Mouse (Mus musculus): ENCODE measurements around the gene Fam71b. TPM values are rescaled to one million over a fixed set of nuclear protein-coding genes. Genes with fewer than 3 reads are reported as not detected.

Fam71b gene
- polyA plus RNA-seq, 1 experiment from 2014 or later = 0.18 TPM

GRCm38 (mm10) chr11:46377819-46378782, 18.3 kb upstream of the Fam71b start:
- no peaks in the 10 kb centered on the region for H3K36me3 ChIP-seq (ENCODE audit: control insufficient read depth, insufficient read depth)
- H3K9ac ChIP-seq (ENCODE audit: low read length) = no peak overlapping the region
- no peak for ATAC-seq (replicated peaks; ENCODE audit: extremely low read depth, insufficient read depth, low FRiP score)
- no peaks in the 10 kb centered on the region for H3K9me3 ChIP-seq (replicated peaks; ENCODE audit: control insufficient read depth, low read length)
- H3K4me2 ChIP-seq (ENCODE audit: low read depth, low read length) = no peak overlapping the region
- H3K4me1 ChIP-seq (ENCODE audit: control insufficient read depth, insufficient read depth, low read length) = no peaks in the 10 kb centered on the region
- no peaks in the 10 kb centered on the region for H3K27me3 ChIP-seq (ENCODE audit: control insufficient read depth, insufficient read depth, low read length)
- no peak overlapping the region for H3K27ac ChIP-seq (ENCODE audit: low read length)
- WGBS = 78% methylated on average over 8 of the region's 8 CpGs
- H3K4me3 ChIP-seq (ENCODE audit: low read length) = no peak overlapping the region

GRCm38 (mm10) chr11:46380097-46380675, 16.2 kb upstream of the Fam71b start:
- Histone ChIP-seq H3K4me3 (ENCODE audit: low read length) (no peak overlapping the region), H3K4me2 (ENCODE audit: low read depth, low read length) (no peak overlapping the region), H3K9ac (ENCODE audit: low read length) (no peak overlapping the region), H3K27ac (ENCODE audit: low read length) (no peak overlapping the region; the same call in 1 of the 2 replicates), H3K4me1 (ENCODE audit: control insufficient read depth, insufficient read depth, low read length) (no peaks in the 10 kb centered on the region), H3K9me3 (replicated peaks; ENCODE audit: control insufficient read depth, low read length) (no peaks in the 10 kb centered on the region), H3K36me3 (ENCODE audit: control insufficient read depth, insufficient read depth) (no peaks in the 10 kb centered on the region), H3K27me3 (ENCODE audit: control insufficient read depth, insufficient read depth, low read length) (no peaks in the 10 kb centered on the region)
- WGBS = 83% methylated on average over 7 of the region's 7 CpGs
- peak; percentile 41; the same call in 1 of the 2 replicates for ATAC-seq (replicated peaks; ENCODE audit: extremely low read depth, insufficient read depth, low FRiP score)

DNA sequence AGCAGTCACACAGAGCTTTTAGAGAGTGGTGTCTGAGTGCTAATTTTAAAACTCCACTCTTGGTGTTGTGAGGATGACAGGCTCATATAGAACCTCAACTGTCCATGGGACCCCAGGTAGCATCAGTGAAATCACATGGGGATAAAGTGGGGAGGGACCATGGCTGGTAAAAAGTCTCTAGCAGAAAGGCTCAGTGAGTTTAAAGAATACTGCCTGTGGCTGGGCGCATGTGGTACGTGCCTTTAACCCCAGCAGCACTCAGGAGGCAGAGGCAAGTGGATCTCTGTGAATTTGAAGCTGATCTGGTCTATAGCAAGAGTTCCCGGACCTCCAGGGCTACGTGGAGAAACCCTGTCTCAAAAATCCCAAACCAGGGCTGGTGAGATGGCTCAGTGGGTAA, 13.9 kb upstream of the Fam71b start:
- 86% methylated on average over 4 of the region's 4 CpGs for WGBS
- Histone ChIP-seq H3K4me1 (ENCODE audit: control insufficient read depth, insufficient read depth, low read length) (no peaks in the 10 kb centered on the region), H3K36me3 (ENCODE audit: control insufficient read depth, insufficient read depth) (no peaks in the 10 kb centered on the region), H3K27ac (ENCODE audit: low read length) (no peak overlapping the region), H3K27me3 (ENCODE audit: control insufficient read depth, insufficient read depth, low read length) (no peaks in the 10 kb centered on the region), H3K4me2 (ENCODE audit: low read depth, low read length) (no peak overlapping the region), H3K4me3 (ENCODE audit: low read length) (no peak overlapping the region), H3K9me3 (replicated peaks; ENCODE audit: control insufficient read depth, low read length) (no peaks in the 10 kb centered on the region), H3K9ac (ENCODE audit: low read length) (no peak overlapping the region)
- ATAC-seq (replicated peaks; ENCODE audit: extremely low read depth, insufficient read depth, low FRiP score) = no peak

- 75% methylated on average over 2 of the region's 2 CpGs for WGBS
Measured at GRCm38 (mm10) chr11:46384925-46385324, 11.4 kb upstream of the Fam71b start.

DNA sequence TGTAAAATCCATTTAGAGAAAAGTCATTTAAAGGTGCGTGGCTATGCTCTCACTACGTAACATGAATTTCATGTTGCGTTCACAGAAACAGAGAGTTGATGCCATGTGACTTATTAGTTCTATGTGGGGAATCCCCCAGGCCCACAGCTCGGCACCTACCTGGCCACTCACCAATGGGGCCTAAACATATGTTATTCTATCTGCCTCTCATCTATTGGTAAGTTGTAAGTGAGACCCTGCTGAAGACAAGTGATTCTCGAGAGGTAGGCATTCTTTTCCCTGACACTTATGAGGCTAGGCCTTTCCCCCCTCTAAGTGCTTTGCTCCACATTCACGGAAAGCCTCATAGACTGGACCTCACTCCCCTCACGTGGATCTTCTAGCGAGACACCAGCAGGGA, 9.8 kb upstream of the Fam71b start:
- Histone ChIP-seq H3K4me2 (ENCODE audit: low read depth, low read length) (no peak overlapping the region), H3K27ac (ENCODE audit: low read length) (no peak overlapping the region), H3K4me3 (ENCODE audit: low read length) (no peak overlapping the region), H3K4me1 (ENCODE audit: control insufficient read depth, insufficient read depth, low read length) (no peaks in the 10 kb centered on the region), H3K9me3 (replicated peaks; ENCODE audit: control insufficient read depth, low read length) (no peaks in the 10 kb centered on the region), H3K36me3 (ENCODE audit: control insufficient read depth, insufficient read depth) (no peaks in the 10 kb centered on the region), H3K9ac (ENCODE audit: low read length) (no peak overlapping the region), H3K27me3 (ENCODE audit: control insufficient read depth, insufficient read depth, low read length) (no peaks in the 10 kb centered on the region)
- 74% methylated on average over 8 of the region's 8 CpGs for WGBS
- ATAC-seq (replicated peaks; ENCODE audit: extremely low read depth, insufficient read depth, low FRiP score) = no peak

More at GRCm38 (mm10) chr11:46384925-46385324, 11.4 kb upstream of the Fam71b start:
- Histone ChIP-seq H3K4me1 (ENCODE audit: control insufficient read depth, insufficient read depth, low read length) (no peaks in the 10 kb centered on the region), H3K9me3 (replicated peaks; ENCODE audit: control insufficient read depth, low read length) (no peaks in the 10 kb centered on the region), H3K4me3 (ENCODE audit: low read length) (no peak overlapping the region), H3K27me3 (ENCODE audit: control insufficient read depth, insufficient read depth, low read length) (no peaks in the 10 kb centered on the region), H3K36me3 (ENCODE audit: control insufficient read depth, insufficient read depth) (no peaks in the 10 kb centered on the region), H3K9ac (ENCODE audit: low read length) (no peak overlapping the region), H3K4me2 (ENCODE audit: low read depth, low read length) (no peak overlapping the region), H3K27ac (ENCODE audit: low read length) (no peak overlapping the region)
- ATAC-seq (replicated peaks; ENCODE audit: extremely low read depth, insufficient read depth, low FRiP score) = no peak

DNA sequence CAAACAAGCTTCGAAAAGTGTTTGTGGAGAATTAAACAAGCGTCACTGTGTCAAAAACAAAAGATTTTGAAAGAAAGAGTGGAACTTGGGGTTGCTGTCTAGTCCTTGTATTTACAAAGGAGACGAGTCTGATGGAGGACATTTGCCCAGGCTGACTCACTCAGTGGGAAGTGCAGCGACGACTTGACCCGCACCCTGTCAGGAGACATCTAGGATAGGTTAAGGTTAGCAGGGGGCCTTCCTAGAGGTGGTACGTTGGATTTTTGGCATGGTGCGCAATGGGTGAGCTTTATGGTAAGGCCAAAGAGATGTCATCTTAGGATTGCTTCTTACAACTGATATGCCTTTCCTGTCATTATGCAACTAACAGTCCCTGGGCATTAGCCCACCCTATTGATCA, 9.3 kb upstream of the Fam71b start:
- H3K27ac ChIP-seq (ENCODE audit: low read length) = no peak overlapping the region
- no peaks in the 10 kb centered on the region for H3K9me3 ChIP-seq (replicated peaks; ENCODE audit: control insufficient read depth, low read length)
- no peaks in the 10 kb centered on the region for H3K27me3 ChIP-seq (ENCODE audit: control insufficient read depth, insufficient read depth, low read length)
- WGBS = 88% methylated on average over 8 of the region's 8 CpGs
- H3K4me1 ChIP-seq (ENCODE audit: control insufficient read depth, insufficient read depth, low read length) = no peaks in the 10 kb centered on the region
- no peak overlapping the region for H3K4me3 ChIP-seq (ENCODE audit: low read length)
- no peaks in the 10 kb centered on the region for H3K36me3 ChIP-seq (ENCODE audit: control insufficient read depth, insufficient read depth)
- H3K4me2 ChIP-seq (ENCODE audit: low read depth, low read length) = no peak overlapping the region
- no peak for ATAC-seq (replicated peaks; ENCODE audit: extremely low read depth, insufficient read depth, low FRiP score)
- no peak overlapping the region for H3K9ac ChIP-seq (ENCODE audit: low read length)

GRCm38 (mm10) chr11:46388438-46388837, 7.9 kb upstream of the Fam71b start:
- H3K4me2 ChIP-seq (ENCODE audit: low read depth, low read length) = 0 out of 2 replicates have a peak overlapping the region, but pooled peaks have one; percentile 5
- H3K9me3 ChIP-seq (replicated peaks; ENCODE audit: control insufficient read depth, low read length) = no peaks in the 10 kb centered on the region
- H3K36me3 ChIP-seq (ENCODE audit: control insufficient read depth, insufficient read depth) = no peaks in the 10 kb centered on the region
- no peak overlapping the region; the same call in 1 of the 2 replicates for H3K27ac ChIP-seq (ENCODE audit: low read length)
- no peak for ATAC-seq (replicated peaks; ENCODE audit: extremely low read depth, insufficient read depth, low FRiP score)
- peak overlapping the region; percentile 30 for H3K4me3 ChIP-seq (ENCODE audit: low read length)
- H3K4me1 ChIP-seq (ENCODE audit: control insufficient read depth, insufficient read depth, low read length) = no peaks in the 10 kb centered on the region
- no peaks in the 10 kb centered on the region for H3K27me3 ChIP-seq (ENCODE audit: control insufficient read depth, insufficient read depth, low read length)
- 64% methylated on average over 6 of the region's 6 CpGs for WGBS
- H3K9ac ChIP-seq (ENCODE audit: low read length) = no peak overlapping the region

DNA sequence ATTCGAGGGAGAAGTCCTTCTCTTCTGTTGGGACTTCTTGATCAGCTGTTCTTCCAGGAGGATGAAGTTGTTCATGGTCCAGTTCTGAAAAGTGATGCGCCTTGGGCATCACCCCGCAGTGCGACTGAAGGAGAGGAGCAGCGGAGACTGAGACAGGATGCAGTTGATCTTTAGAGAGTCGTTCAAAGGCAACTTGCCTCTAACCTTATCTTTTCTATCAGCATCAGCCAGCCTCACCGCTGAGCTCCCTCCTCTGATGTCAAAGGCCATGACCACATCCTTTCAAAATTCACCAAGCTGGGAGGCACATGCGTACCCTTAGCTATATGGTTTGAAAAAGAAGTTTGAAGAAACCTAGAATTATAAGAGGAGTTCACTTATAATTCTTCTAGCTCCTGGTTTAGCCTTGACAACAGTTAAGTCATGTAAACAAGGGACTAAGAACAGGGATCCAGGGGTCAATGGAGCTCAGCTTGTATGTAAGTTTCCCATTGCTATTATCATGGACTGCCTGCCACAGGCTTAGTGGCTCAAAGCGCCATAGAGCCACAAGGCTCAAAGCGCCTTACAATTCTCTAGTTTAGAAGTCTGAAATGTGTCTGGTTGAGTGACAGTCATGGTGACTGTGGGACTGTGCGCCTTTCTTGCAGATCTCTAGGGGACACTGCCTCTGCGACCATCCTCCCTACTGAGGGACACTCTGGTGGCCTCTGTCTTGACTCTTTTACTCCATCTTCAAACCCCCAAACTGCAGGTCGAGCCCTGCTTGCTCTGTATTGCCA, 6.8 kb upstream of the Fam71b start, which contains the start of gene Itk:
TSS of gene Itk (minus strand) at position 180 of the 782 bp plus-strand sequence.
- no peaks in the 10 kb centered on the region for H3K27me3 ChIP-seq (ENCODE audit: control insufficient read depth, insufficient read depth, low read length)
- no peaks in the 10 kb centered on the region for H3K4me1 ChIP-seq (ENCODE audit: control insufficient read depth, insufficient read depth, low read length)
- no peak within 1 kb of the TSS for H3K9ac ChIP-seq (ENCODE audit: low read length)
- peak within 1 kb of the TSS; percentile 30 for H3K4me3 ChIP-seq (ENCODE audit: low read length)
- H3K9me3 ChIP-seq (replicated peaks; ENCODE audit: control insufficient read depth, low read length) = no peaks in the 10 kb centered on the region
- ATAC-seq (replicated peaks; ENCODE audit: extremely low read depth, insufficient read depth, low FRiP score) = peak; percentile 64
- peak within 1 kb of the TSS; percentile 48; the same call in 1 of the 2 replicates for H3K27ac ChIP-seq (ENCODE audit: low read length)
- 73% methylated on average over 13 of the region's 13 CpGs for WGBS
- no peaks in the 10 kb centered on the region for H3K36me3 ChIP-seq (ENCODE audit: control insufficient read depth, insufficient read depth)
- 0 out of 2 replicates have a peak within 1 kb of the TSS, but pooled peaks have one; percentile 5 for H3K4me2 ChIP-seq (ENCODE audit: low read depth, low read length)

Data from heart, embryonic 16.5 days (tissue).